8 mouse cellular contexts compared by ENCODE assay signal in the genomic region with DNA sequence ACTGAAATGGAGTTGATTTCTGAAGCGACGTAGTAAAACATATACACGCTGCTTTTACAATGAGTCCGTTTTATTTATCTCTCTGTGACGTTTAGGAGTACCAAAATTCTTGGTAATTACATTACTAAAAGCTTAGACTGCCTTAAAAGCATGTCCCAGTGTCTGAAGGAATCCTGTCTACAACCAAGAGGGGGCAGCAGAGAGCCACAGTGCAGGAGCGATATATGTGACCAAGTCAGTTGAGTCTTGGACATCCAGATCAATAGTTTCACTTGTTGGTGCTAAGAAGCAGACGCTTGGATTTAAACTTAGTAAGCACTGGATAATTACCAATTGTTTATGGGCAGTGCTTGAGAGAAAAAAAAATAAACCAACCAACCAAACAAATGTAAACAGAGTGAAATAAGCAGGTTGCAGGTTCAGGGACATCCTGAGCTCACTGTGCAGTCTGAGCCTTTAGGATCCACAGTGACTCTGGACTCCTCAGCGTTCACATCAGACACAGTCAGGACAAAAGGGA. TPM values are rescaled to one million over a fixed set of nuclear protein-coding genes. Genes with fewer than 3 reads are reported as not detected.
A peak's percentile ranks its signal among the peaks of the same experiment; 100 is the strongest.
DNase-seq lines count a peak whose midpoint lies in the region; ATAC-seq lines count a peak whose summit lies in the region.

No protein-coding gene starts in this region.

- H3K36me3 ChIP-seq in forebrain, embryonic 11.5 days (ENCODE audit: control insufficient read depth, insufficient read depth, low read length) = no peaks in the 10 kb centered on the region
- H3K36me3 ChIP-seq in forebrain, embryonic 16.5 days (ENCODE audit: control insufficient read depth, insufficient read depth) = no peaks in the 10 kb centered on the region

- no peaks in the 10 kb centered on the region for H3K27me3 ChIP-seq in forebrain, embryonic 11.5 days (ENCODE audit: control insufficient read depth, insufficient read depth, low read length)
- no peaks in the 10 kb centered on the region; the same call in 1 of the 2 replicates for H3K27me3 ChIP-seq in forebrain, embryonic 16.5 days (replicated peaks; ENCODE audit: control insufficient read depth, insufficient read depth, low read length)

- no peak overlapping the region for H3K4me3 ChIP-seq in forebrain, embryonic 11.5 days (ENCODE audit: low read depth, low read length)
- H3K4me3 ChIP-seq in forebrain, embryonic 16.5 days (replicated peaks; ENCODE audit: low read length) = no peak overlapping the region

- no peak overlapping the region for H3K27ac ChIP-seq in forebrain, embryonic 11.5 days (ENCODE audit: low read depth, low read length)
- no peak overlapping the region for H3K27ac ChIP-seq in forebrain, embryonic 16.5 days (ENCODE audit: low read length)

- no peak overlapping the region for H3K4me2 ChIP-seq in forebrain, embryonic 11.5 days (ENCODE audit: low read depth, low read length, severe bottlenecking)
- no peak overlapping the region for H3K4me2 ChIP-seq in forebrain, embryonic 16.5 days (ENCODE audit: low read length)

- ATAC-seq in forebrain, embryonic 11.5 days (replicated peaks; ENCODE audit: low FRiP score) = peak; percentile 47; the same call in 1 of the 2 replicates
- ATAC-seq in forebrain, embryonic 16.5 days = no peak
- ATAC-seq in megakaryocyte progenitor cell, adult 5-6 weeks (replicated peaks; ENCODE audit: poor library complexity) = peak; percentile 94

- WGBS in forebrain, embryonic 11.5 days = 36% methylated on average over 8 of the region's 8 CpGs
- 41% methylated on average over 8 of the region's 8 CpGs for WGBS in forebrain, embryonic 16.5 days

- 0 out of 2 replicates have a peak, but pooled peaks cover 2% of the 10 kb centered on the region for H3K4me1 ChIP-seq in forebrain, embryonic 11.5 days (replicated peaks; ENCODE audit: control insufficient read depth, insufficient read depth, low read length)
- peaks cover 3% of the 10 kb centered on the region for H3K4me1 ChIP-seq in forebrain, embryonic 16.5 days (replicated peaks; ENCODE audit: control insufficient read depth, insufficient read depth, low read length)

- no peaks in the 10 kb centered on the region for H3K9me3 ChIP-seq in forebrain, embryonic 11.5 days (ENCODE audit: control insufficient read depth, low read length)
- H3K9me3 ChIP-seq in forebrain, embryonic 16.5 days (ENCODE audit: control insufficient read depth, low read length) = no peaks in the 10 kb centered on the region

- H3K9ac ChIP-seq in forebrain, embryonic 11.5 days (ENCODE audit: low read length) = no peak overlapping the region
- H3K9ac ChIP-seq in forebrain, embryonic 16.5 days (replicated peaks; ENCODE audit: low read depth, low read length) = no peak overlapping the region

- DNase-seq in forebrain, embryonic 11.5 days (ENCODE audit: low spot score) = peak; percentile 73
- peak; percentile 34 to 42 for DNase-seq in CD8-positive naive resting alpha-beta T cell, adult 2 months (ENCODE audit: low read depth in 2 of 2, low spot score in 2 of 2)
- peak; percentile 57 for DNase-seq in c-Kit-positive CD71-positive TER-119-positive erythroid progenitor cells, embryonic 14.5 days (ENCODE audit: low spot score)
- DNase-seq in gastrocnemius, adult 18-20 months (ENCODE audit: low spot score) = peak; percentile 46
- DNase-seq in layer of hippocampus, postnatal 10 days (ENCODE audit: low spot score in 2 of 2) = peak; percentile 57 to 63
- peak; percentile 63 to 72 for DNase-seq in spleen, postnatal 36 days (ENCODE audit: low spot score in 2 of 2)

RNA-seq across cellular contexts. Expression of a gene that starts 38.9 kb away (rescaled TPM):
- 172 and 182 TPM in 2 replicates for polyA plus RNA-seq in forebrain, embryonic 11.5 days (2014; fragmentation: Nextera tagmentation; extraction: Ambion mirVana)
- 421 and 448 TPM in 2 replicates for polyA plus RNA-seq in forebrain, embryonic 16.5 days (2015; fragmentation: Nextera tagmentation; extraction: Ambion mirVana)
- total RNA-seq in gastrocnemius, adult 18-20 months (2021) = 100 to 1,000 TPM; 184 to 191 TPM
- total RNA-seq in layer of hippocampus, postnatal 10 days (2021) = 100 to 1,000 TPM; 774 to 834 TPM
- total RNA-seq in megakaryocyte progenitor cell, adult 5-6 weeks (2015) = 75.7 and 80.8 TPM in 2 replicates
- total RNA-seq in megakaryocyte progenitor cell, adult 5-6 weeks (2017) = 55.1 and 71.1 TPM in 2 replicates

Comparison
In these comparisons a context has a peak if more than half of its experiments do, and no peak if none do; other contexts are left out.
1. RNA of a gene that starts 38.9 kb away (total RNA-seq): 774 to 834 TPM in layer of hippocampus, postnatal 10 days; 184 to 191 TPM in gastrocnemius, adult 18-20 months and 55.1 to 80.8 TPM in megakaryocyte progenitor cell, adult 5-6 weeks; every median in the first group is over 4 times any median in the second.
2. Peak in every context shown above with its lines, with median percentiles within 50 percentile points of each other: DNase-seq.